In genomic region chr6:77209929-77210328, GRCm38 (mm10) we compare ENCODE assay signal across 19 mouse cellular contexts. TPM values are rescaled to one million over a fixed set of nuclear protein-coding genes. Genes with fewer than 3 reads are reported as not detected.
"Had no signal": no experiment of that assay in that cellular context is flagged by ENCODE, and none has a peak within 500 bp of the region (broad histone marks: within the 10 kb centered on the region; RNA-seq: fewer than 3 reads in every experiment).

No protein-coding gene starts in this region.

- H3K27ac ChIP-seq: lung, embryonic 15.5 days; macrophage; midbrain, embryonic 13.5 days; midbrain, embryonic 15.5 days; neural tube, embryonic 12.5 days; stomach, embryonic 15.5 days; stomach, postnatal 0 days had no signal

- DNase-seq: lung, adult 2 months; lung, postnatal 14 days; lung, postnatal 36 days; thymus, adult 2 months; thymus, postnatal 25 days; thymus, postnatal 4 days had no signal

- H3K4me3 ChIP-seq: lung, embryonic 15.5 days; megakaryocyte, embryonic 14.5 days; midbrain, embryonic 13.5 days; midbrain, embryonic 15.5 days; neural tube, embryonic 12.5 days; stomach, embryonic 15.5 days had no signal

- H3K4me1 ChIP-seq: lung, embryonic 15.5 days; megakaryocyte, embryonic 14.5 days had no signal

- ATAC-seq: lung, postnatal 0 days; midbrain, embryonic 13.5 days; midbrain, embryonic 15.5 days had no signal

RNA-seq across cellular contexts. Expression of gene Lrrtm1, which starts 32.6 kb away (rescaled TPM):
- total RNA-seq: megakaryocyte progenitor cell, adult 5-6 weeks; monocyte, adult 5-6 weeks; neutrophil, adult 5-6 weeks had no signal
- polyA plus RNA-seq: macrophage; spleen, adult 2 months had no signal
